Mouse (Mus musculus) neural tube, embryonic 11.5 days (tissue): ENCODE data around the gene Tent5c. TPM values are rescaled to one million over a fixed set of nuclear protein-coding genes. Genes with fewer than 3 reads are reported as not detected.

Source experiments
- ATAC-seq: fragments of 200-750 bp; cut with Nextera tagmentation; 2 replicates; pipeline ENCODE4 v1.8.0; 2017; ENCODE audit warnings: moderate number of reproducible peaks, mild to moderate bottlenecking, moderate TSS enrichment, moderate library complexity; ENCODE audit not compliant: insufficient read depth, low FRiP score, low TSS enrichment
- DNase-seq: peaks from one replicate; pipeline ENCODE4 v3.0.0-alpha.2; 2015; ENCODE audit warnings: low spot score
- H3K27ac ChIP-seq: fragments of 300-500 bp; sonication (generic); 2 replicates; pipeline ENCODE4 v1.5.1; 2014; ENCODE audit warnings: low read depth, mild to moderate bottlenecking, low read length
- H3K27me3 ChIP-seq: fragments of 300-500 bp; sonication (generic); 2 replicates; pipeline ENCODE4 v1.6.1; 2014; ENCODE audit warnings: mild to moderate bottlenecking, low read length, mixed read lengths; ENCODE audit not compliant: control insufficient read depth, insufficient read depth
- H3K36me3 ChIP-seq: fragments of 300-500 bp; sonication (generic); 2 replicates; pipeline ENCODE4 v1.6.1; 2014; ENCODE audit warnings: mild to moderate bottlenecking, low read length, moderate library complexity, mixed read lengths; ENCODE audit not compliant: control insufficient read depth, insufficient read depth
- H3K4me1 ChIP-seq: fragments of 300-500 bp; sonication (generic); 2 replicates; pipeline ENCODE4 v1.6.1; 2014; ENCODE audit warnings: low read length, mixed read lengths; ENCODE audit not compliant: control insufficient read depth, insufficient read depth
- H3K4me2 ChIP-seq: fragments of 300-500 bp; sonication (generic); 2 replicates; pipeline ENCODE4 v1.6.1; 2014; ENCODE audit warnings: low read depth, mild to moderate bottlenecking, moderate library complexity
- H3K4me3 ChIP-seq: fragments of 300-500 bp; sonication (generic); 2 replicates; pipeline ENCODE4 v1.5.1; 2014; ENCODE audit warnings: low read depth, low read length
- H3K9ac ChIP-seq: fragments of 300-500 bp; sonication (generic); 2 replicates; pipeline ENCODE4 v1.6.1; 2014; ENCODE audit warnings: mild to moderate bottlenecking, low read length
- H3K9me3 ChIP-seq: fragments of 300-500 bp; sonication (generic); 2 replicates; pipeline ENCODE4 v1.6.1; 2016; ENCODE audit warnings: low read length; ENCODE audit not compliant: control insufficient read depth
- WGBS: fragments of 180-500 bp; shearing (Covaris S2); extraction: QIAGEN DNeasy Blood & Tissue Kit; methylation state at CpG from one replicate; pipeline ENCODE4 v1.1.7; 2014; 5-methylcytosine and 5-hydroxymethylcytosine counted together
- polyA plus RNA-seq: library from polyadenylated mRNA; unstranded; fragments of >200 nt; fragmentation: Nextera tagmentation; extraction: Ambion mirVana; gene quantifications from 2 replicates; pipeline ENCODE4 v1.2.1, GENCODE M21; 2014

The Tent5c gene
- polyA plus RNA-seq: 2.6 and 3.0 TPM in 2 replicates

DNA sequence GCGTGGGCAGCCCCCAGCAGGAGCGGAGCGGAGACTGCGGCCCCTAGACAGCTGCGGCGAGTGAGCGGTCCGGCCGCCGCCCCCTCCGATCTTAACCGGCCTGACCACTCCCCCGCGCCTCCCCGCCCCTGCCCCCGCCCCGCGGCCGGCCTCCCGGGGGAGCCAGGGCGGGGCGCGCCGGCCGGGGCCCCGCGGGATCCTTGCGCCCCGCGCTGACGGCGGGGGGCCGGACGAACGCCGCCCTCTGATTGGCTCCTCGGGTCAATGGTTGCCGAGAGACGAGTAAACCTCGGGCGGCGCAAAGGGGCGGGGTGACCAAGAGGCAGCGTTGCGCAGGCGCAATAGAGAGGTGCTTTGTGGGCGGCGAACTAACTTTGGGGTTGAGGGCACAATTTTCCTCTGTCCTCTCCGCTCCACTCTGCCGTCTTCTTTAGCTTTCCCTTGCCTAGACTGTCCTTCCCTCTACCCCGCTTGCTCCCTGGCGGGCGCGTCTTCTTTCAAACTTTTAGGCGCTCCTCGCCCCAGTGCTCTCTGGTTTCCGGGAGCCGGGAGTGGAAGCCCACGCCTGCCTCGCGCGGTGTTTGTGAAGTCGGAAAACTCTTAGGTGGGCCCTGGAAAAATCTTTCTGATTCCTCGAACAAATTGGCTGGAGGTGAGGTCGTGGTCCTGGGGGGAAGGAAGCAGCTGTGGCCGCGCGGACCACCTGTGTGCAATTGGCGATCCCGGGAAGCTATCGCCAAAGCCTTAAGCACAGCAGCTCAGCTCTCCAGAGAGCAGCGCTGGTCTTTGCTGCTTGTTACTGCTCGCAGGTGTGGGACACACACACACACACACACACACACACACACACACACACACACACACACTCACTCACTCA, at the start of gene Tent5c:
Gene Tent5c (minus strand): TSS at position 192 of the 877 bp plus-strand sequence.
- ATAC-seq (peak; percentile 92), DNase-seq (peak; percentile 95)
- H3K4me3 ChIP-seq: peak within 1 kb of the TSS; percentile 55
- H3K27me3 ChIP-seq: peaks cover 31% of the 10 kb centered on the region
- no peaks in the 10 kb centered on the region for H3K9me3 ChIP-seq
- H3K4me1 ChIP-seq: peaks cover 4% of the 10 kb centered on the region; the same call in 1 of the 2 replicates
- no peaks in the 10 kb centered on the region for H3K36me3 ChIP-seq
- under 1% methylated on average over 45 of the region's 73 CpGs for WGBS
- peak within 1 kb of the TSS; percentile 91 for H3K4me2 ChIP-seq
- no peak within 1 kb of the TSS for H3K27ac ChIP-seq
- peak within 1 kb of the TSS; percentile 53 for H3K9ac ChIP-seq

GRCm38 (mm10) chr3:100536686-100537085, 47.6 kb upstream of the Tent5c start:
- ATAC-seq: no peak
- Histone ChIP-seq H3K36me3 (no peaks in the 10 kb centered on the region), H3K27me3 (no peaks in the 10 kb centered on the region), H3K4me3 (no peak overlapping the region), H3K4me1 (no peaks in the 10 kb centered on the region), H3K9me3 (no peaks in the 10 kb centered on the region), H3K4me2 (no peak overlapping the region), H3K27ac (no peak overlapping the region), H3K9ac (no peak overlapping the region)
- WGBS: 96% methylated on average over 2 of the region's 2 CpGs
- no peak for DNase-seq

GRCm38 (mm10) chr3:100535902-100536301, 46.8 kb upstream of the Tent5c start:
- H3K36me3 ChIP-seq: no peaks in the 10 kb centered on the region
- H3K4me1 ChIP-seq: no peaks in the 10 kb centered on the region
- no peak overlapping the region for H3K4me3 ChIP-seq
- H3K27me3 ChIP-seq: no peaks in the 10 kb centered on the region
- no peak overlapping the region for H3K4me2 ChIP-seq
- no peak overlapping the region for H3K9ac ChIP-seq
- WGBS: 76% methylated on average over 4 of the region's 4 CpGs
- DNase-seq (no peak), ATAC-seq (no peak)
- no peak overlapping the region for H3K27ac ChIP-seq
- H3K9me3 ChIP-seq: no peaks in the 10 kb centered on the region

GRCm38 (mm10) chr3:100535298-100535697, 46.2 kb upstream of the Tent5c start:
- H3K36me3 ChIP-seq: no peaks in the 10 kb centered on the region
- no peak overlapping the region for H3K27ac ChIP-seq
- H3K9ac ChIP-seq: no peak overlapping the region
- H3K9me3 ChIP-seq: no peaks in the 10 kb centered on the region
- no peak for DNase-seq
- WGBS: 52% methylated on average over 3 of the region's 3 CpGs
- no peaks in the 10 kb centered on the region for H3K27me3 ChIP-seq
- H3K4me1 ChIP-seq: no peaks in the 10 kb centered on the region
- no peak for ATAC-seq
- no peak overlapping the region for H3K4me2 ChIP-seq
- no peak overlapping the region for H3K4me3 ChIP-seq

GRCm38 (mm10) chr3:100534394-100534793, 45.3 kb upstream of the Tent5c start:
- no peaks in the 10 kb centered on the region for H3K36me3 ChIP-seq
- WGBS: 71% methylated on average over 3 of the region's 3 CpGs
- DNase-seq (no peak), ATAC-seq (no peak)
- H3K4me1 ChIP-seq: no peaks in the 10 kb centered on the region
- H3K27me3 ChIP-seq: no peaks in the 10 kb centered on the region
- H3K4me2 ChIP-seq: no peak overlapping the region
- H3K27ac ChIP-seq: no peak overlapping the region
- H3K9me3 ChIP-seq: no peaks in the 10 kb centered on the region
- no peak overlapping the region for H3K4me3 ChIP-seq
- H3K9ac ChIP-seq: no peak overlapping the region

DNA sequence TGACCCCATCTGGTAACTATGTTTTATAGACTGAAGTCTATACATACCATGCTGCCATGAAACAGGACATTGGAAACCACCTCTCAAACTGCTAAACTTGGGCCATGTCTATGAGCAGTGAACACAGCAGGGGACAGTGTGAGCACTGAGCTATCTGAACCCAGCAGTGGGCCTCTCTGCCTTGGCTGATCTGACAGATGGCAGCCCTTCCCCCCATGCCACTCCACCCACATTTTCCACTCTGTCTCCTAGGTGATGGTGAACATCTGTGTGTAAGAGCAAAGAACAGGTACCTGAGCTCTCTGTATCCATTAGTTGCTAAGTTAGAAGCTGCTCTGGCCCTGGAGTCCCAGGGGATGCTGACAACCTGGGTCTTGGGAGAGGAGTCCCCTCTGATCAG, 44.3 kb upstream of the Tent5c start:
- H3K9me3 ChIP-seq: no peaks in the 10 kb centered on the region

DNA sequence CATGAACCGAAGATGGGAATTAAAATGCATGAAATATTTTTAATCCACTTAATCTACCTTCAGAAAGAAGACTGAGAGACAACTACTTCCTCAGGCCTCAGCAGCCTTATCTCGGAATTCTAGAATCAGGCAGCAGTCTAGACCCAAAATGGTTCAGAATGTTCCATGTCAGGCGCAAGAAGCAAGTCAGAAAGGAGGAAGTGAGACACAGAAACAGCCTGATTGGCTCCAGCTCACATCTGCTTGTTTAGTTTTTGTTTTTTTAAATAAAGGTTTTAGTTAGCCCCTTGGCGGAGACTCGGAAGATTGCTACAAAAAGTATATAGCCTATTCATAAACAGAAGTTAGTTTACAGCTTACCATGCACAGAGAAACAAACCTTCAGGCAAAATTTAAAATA, 41.8 kb upstream of the Tent5c start:
- ATAC-seq (no peak), DNase-seq (no peak)
- Histone ChIP-seq H3K27ac (no peak overlapping the region), H3K9me3 (no peaks in the 10 kb centered on the region), H3K36me3 (no peaks in the 10 kb centered on the region), H3K9ac (no peak overlapping the region), H3K4me2 (no peak overlapping the region), H3K4me1 (no peaks in the 10 kb centered on the region), H3K4me3 (no peak overlapping the region), H3K27me3 (no peaks in the 10 kb centered on the region)
- WGBS: 96% methylated on average over 5 of the region's 5 CpGs

More for the DNA sequence above, 44.3 kb upstream of the Tent5c start:
- no peak for DNase-seq
- Histone ChIP-seq H3K4me1 (no peaks in the 10 kb centered on the region), H3K36me3 (no peaks in the 10 kb centered on the region), H3K27me3 (no peaks in the 10 kb centered on the region), H3K4me2 (no peak overlapping the region), H3K4me3 (no peak overlapping the region), H3K27ac (no peak overlapping the region), H3K9ac (no peak overlapping the region)
- no peak for ATAC-seq

DNA sequence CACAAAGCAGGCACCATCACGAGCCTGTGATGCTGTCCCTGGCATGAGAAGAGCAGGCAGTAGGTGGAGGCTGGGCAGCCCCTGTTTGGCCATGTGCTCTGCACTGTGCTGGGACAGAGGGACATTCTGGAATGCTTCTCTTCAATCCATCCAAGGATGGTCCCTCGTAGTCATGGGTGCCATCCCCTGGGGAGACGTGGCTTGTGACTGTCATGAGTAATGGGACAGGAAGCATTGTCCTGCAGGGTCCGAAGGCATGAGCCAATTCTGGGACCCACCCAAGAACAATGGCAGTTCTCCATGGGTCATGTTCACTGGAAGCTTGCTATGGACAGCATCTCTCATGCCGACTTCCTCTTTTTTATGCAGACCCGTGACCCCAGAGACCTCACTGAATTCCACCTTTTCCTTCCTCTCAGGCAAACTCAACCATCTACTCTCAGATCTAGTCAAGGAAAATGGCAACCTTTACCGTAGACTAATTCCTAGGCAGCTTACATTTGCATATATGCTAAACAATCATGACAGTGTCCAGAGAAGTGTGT, 41.2 kb upstream of the Tent5c start:
- 80% methylated on average over 7 of the region's 7 CpGs for WGBS
- no peaks in the 10 kb centered on the region for H3K4me1 ChIP-seq
- no peak overlapping the region for H3K9ac ChIP-seq
- ATAC-seq (no peak), DNase-seq (no peak)
- H3K27me3 ChIP-seq: no peaks in the 10 kb centered on the region
- no peak overlapping the region for H3K4me2 ChIP-seq
- no peaks in the 10 kb centered on the region for H3K9me3 ChIP-seq
- H3K27ac ChIP-seq: no peak overlapping the region
- no peaks in the 10 kb centered on the region for H3K36me3 ChIP-seq
- no peak overlapping the region for H3K4me3 ChIP-seq

DNA sequence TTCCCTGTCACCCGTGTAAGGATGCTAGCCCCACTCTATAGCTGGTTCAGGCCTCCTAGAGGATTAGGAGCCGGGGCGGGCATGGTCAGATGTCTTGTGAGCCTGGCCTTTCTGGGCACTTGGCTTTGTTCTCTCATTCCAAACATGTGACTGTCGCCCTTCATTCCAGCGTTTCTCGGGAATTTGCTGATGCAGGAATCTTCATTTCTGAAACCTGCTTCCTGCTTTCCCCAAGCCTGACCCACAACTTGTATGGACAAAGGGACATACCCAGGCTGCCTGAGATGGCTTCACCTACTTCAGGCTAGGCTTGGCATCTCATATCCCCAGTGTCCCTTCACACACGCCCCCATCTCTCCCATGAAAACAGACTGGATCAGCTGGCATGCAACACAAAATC, 33.5 kb upstream of the Tent5c start:
- Histone ChIP-seq H3K36me3 (no peaks in the 10 kb centered on the region), H3K4me1 (no peaks in the 10 kb centered on the region), H3K27me3 (no peaks in the 10 kb centered on the region), H3K9ac (no peak overlapping the region), H3K4me3 (no peak overlapping the region), H3K27ac (no peak overlapping the region), H3K4me2 (no peak overlapping the region), H3K9me3 (no peaks in the 10 kb centered on the region)
- ATAC-seq: no peak
- no peak for DNase-seq
- WGBS: 84% methylated on average over 7 of the region's 7 CpGs
